Mouse (Mus musculus) cerebellum, adult 2 months (tissue): ENCODE measurements around the gene Rims1. TPM values are rescaled to one million over a fixed set of nuclear protein-coding genes. Genes with fewer than 3 reads are reported as not detected.

ENCODE experiments used
- DNase-seq, 2 experiments: peaks; one replicate each; pipeline ENCODE4 v3.0.0; 2021
- H3K27ac ChIP-seq: fragments of 200-500 bp; 2 replicates; pipeline ENCODE4 v1.5.1; 2012; ENCODE audit warnings: low read length, control low read depth, inconsistent platforms; ENCODE audit not compliant: insufficient read depth
- H3K27me3 ChIP-seq: fragments of 200-500 bp; 2 replicates; pipeline ENCODE4 v1.6.1; 2012; ENCODE audit warnings: inconsistent platforms, mild to moderate bottlenecking, low read length, moderate library complexity; ENCODE audit not compliant: control insufficient read depth, insufficient read depth
- H3K4me1 ChIP-seq: fragments of 200-500 bp; 2 replicates; pipeline ENCODE4 v1.6.1; 2011; ENCODE audit warnings: low read length; ENCODE audit not compliant: control insufficient read depth, insufficient read depth
- H3K4me3 ChIP-seq: fragments of 200-500 bp; replicated peaks from 2 replicates; pipeline ENCODE3; 2011; ENCODE audit warnings: mild to moderate bottlenecking, low read depth, low read length, control low read depth; ENCODE audit not compliant: insufficient read depth
- CTCF ChIP-seq: fragments of 200-500 bp; IDR thresholded peaks from 2 replicates; pipeline ENCODE4 v1.5.1; 2011; ENCODE audit warnings: low read depth, mild to moderate bottlenecking, control low read depth, low read length, moderate library complexity, borderline replicate concordance; ENCODE audit not compliant: insufficient read depth
- POLR2A ChIP-seq: fragments of 200-500 bp; IDR thresholded peaks from 2 replicates; pipeline ENCODE4 v1.6.1; 2011; ENCODE audit warnings: low read length, control low read depth, borderline replicate concordance; ENCODE audit not compliant: insufficient read depth
- WGBS: fragments of 180-500 bp; shearing (Covaris S2); methylation state at CpG from one replicate; pipeline ENCODE4 v1.1.7; 2018; 5-methylcytosine and 5-hydroxymethylcytosine counted together
- polyA plus RNA-seq: library from polyadenylated mRNA; depleted of rRNA; stranded (reverse); fragments of >200 nt; gene quantifications from 2 replicates; pipeline ENCODE4 v1.2.3, GENCODE M21; 2012

The Rims1 gene
- polyA plus RNA-seq, 1 experiment: 102 TPM

- 11% methylated on average over 7 of the region's 7 CpGs for WGBS
- TF ChIP-seq POLR2A (no peak), CTCF (no peak)
- Histone ChIP-seq H3K27ac (peak overlapping the region; percentile 51), H3K4me3 (peak overlapping the region; percentile 2), H3K27me3 (no peaks in the 10 kb centered on the region), H3K4me1 (peaks cover 14% of the 10 kb centered on the region; the same call in 1 of the 2 replicates)
- DNase-seq: peak; percentile 42 to 51
Observed at GRCm38 (mm10) chr1:22789391-22789909, 16.3 kb downstream of the Rims1 start.

GRCm38 (mm10) chr1:22787616-22788015 is 18.2 kb downstream of the Rims1 start:
- Histone ChIP-seq H3K27me3 (no peaks in the 10 kb centered on the region), H3K27ac (no peak overlapping the region), H3K4me3 (no peak overlapping the region), H3K4me1 (peaks cover 17% of the 10 kb centered on the region; the same call in 1 of the 2 replicates)
- TF ChIP-seq CTCF: no peak
- no peak for TF ChIP-seq POLR2A
- 17% methylated on average over 5 of the region's 5 CpGs for WGBS
- peak; percentile 83 to 91 for DNase-seq

GRCm38 (mm10) chr1:22770530-22771254 is 35.1 kb downstream of the Rims1 start:
- Histone ChIP-seq H3K4me1 (peaks cover 8% of the 10 kb centered on the region; the same call in 1 of the 2 replicates), H3K27me3 (no peaks in the 10 kb centered on the region), H3K4me3 (no peak overlapping the region), H3K27ac (no peak overlapping the region)
- WGBS: 32% methylated on average over 7 of the region's 7 CpGs
- no peak for DNase-seq
- TF ChIP-seq POLR2A (no peak), CTCF (no peak)

- WGBS: 89% methylated on average over 4 of the region's 4 CpGs
- Histone ChIP-seq H3K27me3 (no peaks in the 10 kb centered on the region), H3K27ac (no peak overlapping the region), H3K4me3 (no peak overlapping the region), H3K4me1 (peaks cover 11% of the 10 kb centered on the region)
- no peak for DNase-seq
- TF ChIP-seq POLR2A (no peak), CTCF (no peak)
Observed at GRCm38 (mm10) chr1:22763376-22763775, 42.4 kb downstream of the Rims1 start.

GRCm38 (mm10) chr1:22762780-22763179 is 43.0 kb downstream of the Rims1 start:
- H3K27ac ChIP-seq: no peak overlapping the region
- WGBS: 94% methylated on average over 5 of the region's 5 CpGs
- DNase-seq: no peak
- H3K4me3 ChIP-seq: no peak overlapping the region
- no peaks in the 10 kb centered on the region for H3K27me3 ChIP-seq
- no peak for TF ChIP-seq POLR2A
- TF ChIP-seq CTCF: no peak
- peaks cover 13% of the 10 kb centered on the region for H3K4me1 ChIP-seq

GRCm38 (mm10) chr1:22750536-22750935 is 55.3 kb downstream of the Rims1 start:
- Histone ChIP-seq H3K4me1 (peaks cover 6% of the 10 kb centered on the region), H3K27ac (no peak overlapping the region), H3K27me3 (no peaks in the 10 kb centered on the region), H3K4me3 (no peak overlapping the region)
- DNase-seq: no peak
- WGBS: 92% methylated on average over 2 of the region's 2 CpGs
- TF ChIP-seq POLR2A: no peak
- TF ChIP-seq CTCF: no peak

GRCm38 (mm10) chr1:22744655-22745054 is 61.1 kb downstream of the Rims1 start:
- no peak for TF ChIP-seq POLR2A
- TF ChIP-seq CTCF: no peak
- 88% methylated on average over 5 of the region's 5 CpGs for WGBS
- H3K4me3 ChIP-seq: no peak overlapping the region
- peaks cover 12% of the 10 kb centered on the region for H3K4me1 ChIP-seq
- no peak for DNase-seq
- H3K27ac ChIP-seq: no peak overlapping the region
- no peaks in the 10 kb centered on the region for H3K27me3 ChIP-seq

GRCm38 (mm10) chr1:22737491-22737890 is 68.3 kb downstream of the Rims1 start:
- 95% methylated on average over 6 of the region's 6 CpGs for WGBS
- no peak for TF ChIP-seq CTCF
- no peak for TF ChIP-seq POLR2A
- Histone ChIP-seq H3K27ac (no peak overlapping the region), H3K27me3 (no peaks in the 10 kb centered on the region), H3K4me1 (peaks cover 6% of the 10 kb centered on the region), H3K4me3 (no peak overlapping the region)
- no peak for DNase-seq
